Mouse (Mus musculus): ENCODE measurements around the gene Trim46. TPM values are rescaled to one million over a fixed set of nuclear protein-coding genes. Genes with fewer than 3 reads are reported as not detected.
"Not testable (repeated sequence)": the region's sequence is repeated elsewhere in the genome, so short reads cannot be mapped to it uniquely, and the experiment has no call there.

The Trim46 gene
- total RNA-seq, 2 experiments from 2014 or later, result 1.3 TPM; not detected in 1

DNA sequence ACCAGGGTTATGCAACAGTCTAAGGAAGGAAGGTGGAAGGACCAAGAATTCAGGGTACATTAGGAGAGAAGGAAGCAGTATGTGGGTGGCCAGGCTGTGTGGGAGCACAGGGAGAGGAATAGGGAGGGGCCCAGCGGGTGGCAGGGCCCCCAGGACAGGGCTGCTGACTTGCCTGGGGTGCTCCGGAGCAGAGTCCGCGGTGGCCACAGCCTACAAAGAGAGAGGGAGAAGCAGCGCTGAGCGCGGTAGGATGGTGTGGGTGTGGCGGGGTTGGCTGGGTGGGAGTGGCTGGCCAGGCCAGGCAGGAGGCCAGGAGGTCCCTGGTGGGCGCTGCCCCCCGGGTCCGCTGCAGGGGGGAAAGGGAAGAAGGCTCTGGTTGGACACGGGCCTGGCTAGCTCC lies 7.6 kb downstream of the Trim46 start:
- ATAC-seq (replicated peaks; ENCODE audit: low FRiP score, poor library complexity, severe bottlenecking), result no peak

DNA sequence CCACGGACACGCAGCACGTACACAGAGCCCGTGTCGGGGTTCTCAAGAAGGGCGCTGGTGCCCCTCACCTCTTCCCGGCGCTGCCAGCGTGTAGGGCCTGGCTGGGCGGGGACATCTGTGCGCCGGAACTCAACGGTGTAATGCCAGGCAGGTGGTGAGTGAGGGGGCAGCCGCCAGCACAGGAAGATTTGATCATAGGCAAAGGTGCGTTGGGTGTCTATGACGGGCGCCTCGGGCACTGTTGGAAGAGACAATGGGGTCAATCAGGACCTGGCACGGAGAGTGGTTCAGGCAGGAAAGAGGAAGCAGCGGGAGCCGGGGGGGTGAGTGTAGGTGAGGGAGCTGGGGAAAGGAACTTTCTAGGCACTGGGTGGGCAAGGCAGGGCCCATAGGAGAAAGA lies 8.4 kb downstream of the Trim46 start:
- no peak for ATAC-seq (replicated peaks; ENCODE audit: low FRiP score, poor library complexity, severe bottlenecking)

DNA sequence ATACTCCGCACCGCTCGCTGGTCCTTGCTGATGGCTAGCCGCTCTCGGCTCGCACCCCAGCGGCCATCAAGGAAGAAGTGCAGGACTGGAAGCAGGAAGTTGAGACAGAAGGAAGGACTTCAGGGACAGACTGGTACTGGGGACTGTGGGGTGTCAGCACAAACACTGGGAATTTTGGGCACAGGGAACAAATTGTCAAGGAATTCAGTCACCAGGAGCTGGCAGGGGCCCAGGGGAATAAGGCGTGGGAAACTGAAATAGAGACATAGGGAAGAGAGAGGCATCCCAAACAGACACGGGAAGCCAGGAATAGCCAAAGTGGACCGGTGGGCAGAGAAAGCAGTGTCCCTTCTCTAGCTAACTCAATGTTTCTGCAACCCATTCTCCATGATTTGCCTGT lies 9.6 kb downstream of the Trim46 start:
- ATAC-seq (replicated peaks; ENCODE audit: low FRiP score, poor library complexity, severe bottlenecking), result no peak

DNA sequence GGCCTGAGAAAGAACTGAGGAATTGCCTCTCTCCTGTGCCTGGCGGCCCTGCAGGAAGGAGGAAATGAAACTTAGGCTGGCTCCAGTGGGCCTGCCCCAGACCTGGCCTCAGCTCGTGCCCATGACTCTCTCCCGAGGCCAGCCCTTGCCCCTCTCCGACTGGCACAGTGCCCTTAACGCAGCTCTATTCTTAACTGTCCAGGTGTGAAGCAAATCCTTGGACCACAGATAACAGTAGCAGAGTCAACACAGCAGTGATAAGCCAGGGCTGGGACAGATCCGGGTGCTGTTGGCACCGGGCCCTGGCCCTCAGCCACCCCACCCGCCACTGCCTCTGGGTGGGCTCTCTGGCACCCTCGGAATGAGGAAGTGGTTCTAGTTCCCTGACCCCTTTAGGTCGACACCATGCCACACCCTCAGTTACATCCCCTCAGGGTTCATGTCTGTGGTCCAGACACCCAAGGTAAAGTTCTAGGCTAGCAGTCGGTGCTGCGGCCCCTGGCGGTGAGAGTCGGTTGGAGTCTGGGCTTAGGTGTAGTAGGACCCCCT lies 12.5 kb downstream of the Trim46 start:
- no peak for ATAC-seq (replicated peaks; ENCODE audit: low FRiP score, poor library complexity, severe bottlenecking)

DNA sequence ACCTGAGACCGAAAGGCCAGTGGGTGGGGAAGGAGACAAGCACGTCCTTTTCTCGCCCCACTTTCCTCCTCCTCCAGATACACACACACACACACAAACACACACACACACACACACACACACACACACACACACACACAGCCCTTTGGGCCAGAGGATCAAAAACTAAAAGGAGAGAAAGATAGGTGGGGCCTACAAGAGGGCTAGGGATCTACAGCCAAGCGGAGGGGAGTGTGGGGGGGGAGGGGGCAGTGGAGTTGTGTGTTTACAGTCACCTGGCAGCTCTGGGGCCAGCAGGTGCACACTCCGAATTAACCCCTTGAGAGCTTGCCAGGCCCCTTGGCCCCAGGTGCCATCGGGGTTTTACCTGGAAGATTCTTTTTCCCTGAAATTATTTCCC lies 13.5 kb downstream of the Trim46 start:
- ATAC-seq (replicated peaks; ENCODE audit: low FRiP score, poor library complexity, severe bottlenecking), result no peak

DNA sequence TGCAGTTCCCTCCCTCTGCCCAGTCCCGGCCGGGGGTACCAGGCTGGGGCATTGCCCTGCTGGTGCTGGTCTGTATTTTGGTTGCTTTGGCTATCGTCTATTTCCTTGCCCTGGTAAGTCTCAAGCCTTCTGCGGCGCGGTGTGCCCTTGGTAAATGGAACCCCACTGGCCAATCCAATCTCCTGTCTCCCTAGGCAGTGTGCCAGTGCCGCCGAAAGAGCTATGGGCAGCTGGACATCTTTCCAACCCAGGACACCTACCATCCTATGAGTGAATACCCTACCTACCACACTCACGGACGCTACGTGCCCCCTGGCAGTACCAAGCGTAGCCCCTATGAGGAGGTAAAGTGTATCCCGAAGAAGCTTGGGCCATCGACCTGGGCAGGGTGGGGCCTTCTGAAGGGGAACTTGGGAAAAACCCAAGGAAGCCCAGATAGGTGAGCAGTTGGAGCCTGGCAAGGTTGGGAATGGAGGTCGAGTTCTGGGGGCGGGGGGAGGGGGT lies 14.3 kb downstream of the Trim46 start:
- ATAC-seq (replicated peaks; ENCODE audit: low FRiP score, poor library complexity, severe bottlenecking), result no peak

DNA sequence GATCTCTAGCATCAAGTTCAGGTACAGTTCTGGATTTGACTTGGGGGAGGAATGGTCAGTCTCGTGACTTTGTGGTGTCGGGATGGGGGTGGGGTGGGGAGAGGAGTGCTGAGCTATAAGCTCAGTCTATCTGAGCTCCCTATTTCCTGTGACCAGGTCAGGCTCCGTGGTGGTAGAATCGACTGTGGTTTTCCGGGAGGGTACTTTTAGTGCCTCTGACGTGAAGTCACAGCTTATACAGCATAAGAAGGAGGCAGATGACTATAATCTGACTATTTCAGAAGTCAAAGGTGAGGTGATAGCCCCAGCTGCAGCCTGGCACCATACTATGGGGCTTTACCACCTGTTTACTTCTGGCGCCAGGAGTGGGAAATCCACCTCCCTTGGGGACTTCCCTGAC lies 14.8 kb downstream of the Trim46 start:
- ATAC-seq (replicated peaks; ENCODE audit: low FRiP score, poor library complexity, severe bottlenecking), result no peak

DNA sequence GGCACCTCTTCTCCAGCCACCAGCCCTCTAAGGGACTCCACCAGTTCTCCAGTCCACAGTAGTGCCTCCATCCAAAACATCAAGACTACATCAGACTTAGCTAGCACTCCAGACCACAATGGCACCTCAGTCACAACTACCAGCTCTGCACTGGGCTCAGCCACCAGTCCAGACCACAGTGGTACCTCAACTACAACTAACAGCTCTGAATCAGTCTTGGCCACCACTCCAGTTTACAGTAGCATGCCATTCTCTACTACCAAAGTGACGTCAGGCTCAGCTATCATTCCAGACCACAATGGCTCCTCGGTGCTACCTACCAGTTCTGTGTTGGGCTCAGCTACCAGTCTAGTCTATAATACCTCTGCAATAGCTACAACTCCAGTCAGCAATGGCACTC lies 15.5 kb downstream of the Trim46 start:
- ATAC-seq (replicated peaks; ENCODE audit: low FRiP score, poor library complexity, severe bottlenecking), result no peak

DNA sequence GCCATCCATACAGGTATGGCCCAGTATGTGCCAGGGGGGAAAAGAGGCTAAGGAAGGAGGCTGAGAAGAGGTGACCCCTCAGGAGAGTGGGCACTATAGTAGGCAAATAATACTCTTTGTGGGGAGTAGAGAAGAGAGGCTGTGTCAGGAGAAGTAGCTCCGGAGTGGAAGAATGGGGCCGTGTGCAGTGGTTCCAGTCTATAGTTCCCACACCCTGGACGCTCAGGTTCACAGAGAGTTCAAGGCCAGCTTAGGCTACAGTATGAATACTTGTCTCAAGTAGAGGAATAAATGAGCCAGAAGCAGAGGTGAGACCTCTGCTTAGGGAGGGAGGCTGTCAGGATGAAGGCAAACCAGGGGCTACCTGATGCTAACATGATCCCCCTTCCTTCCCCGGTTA lies 16.8 kb downstream of the Trim46 start:
- no peak for ATAC-seq (replicated peaks; ENCODE audit: low FRiP score, poor library complexity, severe bottlenecking)

DNA sequence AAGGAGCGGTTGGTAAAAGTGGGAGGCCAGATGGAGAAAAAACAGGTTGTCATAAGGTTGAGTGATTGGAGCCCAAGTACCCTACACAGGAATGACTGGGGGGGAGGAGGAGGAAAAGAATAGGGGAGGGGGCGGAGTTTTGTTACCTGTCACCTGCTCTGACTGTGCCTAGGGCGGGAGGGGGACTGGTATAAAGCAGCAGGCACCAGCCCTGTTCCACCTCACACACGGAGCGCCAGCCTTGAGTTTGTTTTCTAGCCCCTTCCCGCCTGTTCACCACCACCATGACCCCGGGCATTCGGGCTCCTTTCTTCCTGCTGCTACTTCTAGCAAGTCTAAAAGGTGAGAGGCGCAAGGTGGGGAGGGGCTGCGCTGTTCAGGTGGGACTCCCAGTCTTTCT lies 17.3 kb downstream of the Trim46 start, which contains the start of gene Muc1:
Muc1 (plus strand) TSS at position 222 of the 400 bp plus-strand sequence.
- ATAC-seq (replicated peaks; ENCODE audit: low FRiP score, poor library complexity, severe bottlenecking), result no peak

DNA sequence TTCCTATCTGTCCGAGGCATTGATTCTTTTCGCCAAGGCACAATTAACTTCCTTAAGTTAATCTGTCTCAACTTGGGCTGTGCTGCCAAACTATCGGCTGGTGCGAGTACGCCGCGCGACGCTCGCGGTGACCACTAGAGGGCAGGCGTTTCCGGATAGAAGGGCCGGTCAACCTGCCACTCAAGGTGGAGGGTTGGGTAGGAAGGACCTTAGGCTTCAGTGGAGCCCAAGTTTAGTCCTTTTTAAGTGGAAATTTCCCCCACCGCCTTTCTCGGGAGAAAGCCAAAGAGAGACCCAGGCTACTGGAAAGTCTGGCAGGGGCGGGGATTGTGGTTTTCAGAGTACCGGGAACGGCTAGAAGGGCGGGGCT lies 17.9 kb downstream of the Trim46 start:
- ATAC-seq (replicated peaks; ENCODE audit: low FRiP score, poor library complexity, severe bottlenecking), result peak; percentile 76

DNA sequence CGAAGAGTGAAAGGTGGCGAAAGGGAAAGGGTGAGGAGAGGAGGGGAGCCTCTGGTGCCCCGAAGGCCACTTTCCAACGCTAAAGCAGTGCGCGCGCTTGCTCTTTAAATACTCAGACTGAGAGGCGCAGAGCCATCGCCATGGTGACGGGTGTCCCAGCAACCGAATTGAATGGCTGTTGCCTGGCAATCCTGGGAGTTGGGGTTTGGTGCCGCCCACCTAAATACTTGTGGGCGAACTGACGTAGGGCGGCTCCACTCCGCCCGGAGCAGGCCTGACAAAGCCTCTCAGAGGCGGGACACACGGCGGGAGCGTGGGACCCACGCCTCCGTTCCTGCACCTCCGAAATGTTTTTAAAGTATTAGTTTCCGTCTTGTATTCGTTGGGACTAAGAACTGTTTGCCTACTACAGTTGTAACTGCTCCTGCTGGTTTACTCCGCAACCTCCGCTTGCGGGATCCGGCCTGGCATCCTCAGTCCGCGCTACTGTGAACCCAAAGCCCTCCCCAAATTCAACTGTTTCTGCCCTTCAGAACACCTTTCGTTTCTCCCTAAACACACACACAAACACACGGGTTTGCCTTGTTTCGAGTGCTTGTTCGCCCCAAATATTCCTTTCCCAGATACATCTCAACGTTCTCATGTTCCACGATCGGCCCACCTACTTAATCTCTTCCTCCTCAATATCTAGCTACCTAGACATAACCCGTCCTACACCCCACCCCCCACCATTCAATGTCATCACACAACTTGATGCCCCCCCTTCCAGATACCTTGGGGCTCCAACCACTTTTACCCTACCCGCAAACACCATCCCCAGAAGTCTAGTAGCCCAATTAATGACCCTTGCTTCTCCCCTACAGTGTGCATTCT lies 18.6 kb downstream of the Trim46 start:
- ATAC-seq (replicated peaks; ENCODE audit: low FRiP score, poor library complexity, severe bottlenecking), result no peak

DNA sequence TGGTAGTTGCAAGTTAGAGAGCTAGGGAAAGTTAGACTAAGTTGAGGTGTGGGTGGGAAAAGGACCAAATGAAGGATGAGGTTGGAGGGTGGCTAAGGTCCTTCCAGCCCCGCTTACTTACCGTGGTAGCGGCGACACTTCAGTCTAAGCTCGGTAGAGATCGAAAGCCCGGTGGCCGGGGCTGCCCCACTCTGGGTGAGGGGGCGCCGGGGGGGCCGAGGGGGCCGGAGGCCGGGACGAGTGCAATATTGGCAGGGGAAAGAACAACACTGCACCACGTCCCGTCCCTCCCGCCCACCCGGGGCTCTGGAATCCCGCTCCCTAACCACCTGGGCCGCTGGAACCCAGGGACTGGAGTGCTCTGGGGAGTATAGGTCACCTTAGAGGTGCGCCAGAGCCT lies 19.2 kb downstream of the Trim46 start, which contains the start of gene Mtx1:
Mtx1 (minus strand) TSS at position 189 of the 400 bp plus-strand sequence.
- no peak for ATAC-seq (replicated peaks; ENCODE audit: low FRiP score, poor library complexity, severe bottlenecking)

DNA sequence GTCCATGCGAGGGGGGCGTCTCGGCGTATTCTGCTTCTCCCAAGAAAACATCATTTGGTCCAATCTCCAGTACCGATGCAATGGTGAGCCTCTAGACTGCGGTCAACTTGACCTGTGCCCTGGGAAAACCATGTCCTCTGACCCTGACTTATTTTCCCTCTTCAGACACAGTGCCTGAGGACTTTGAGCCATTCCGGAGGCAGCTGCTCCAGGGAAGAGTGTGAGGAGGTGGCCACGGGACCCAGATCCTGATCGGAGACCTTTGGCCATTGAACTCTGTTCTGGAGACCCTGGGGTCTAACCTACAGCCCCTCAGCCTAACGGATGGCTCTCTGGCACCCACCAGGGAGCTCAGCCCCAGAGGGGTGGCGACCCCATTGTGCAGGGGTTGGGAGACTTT lies 19.7 kb downstream of the Trim46 start:
- ATAC-seq (replicated peaks; ENCODE audit: low FRiP score, poor library complexity, severe bottlenecking), result no peak

DNA sequence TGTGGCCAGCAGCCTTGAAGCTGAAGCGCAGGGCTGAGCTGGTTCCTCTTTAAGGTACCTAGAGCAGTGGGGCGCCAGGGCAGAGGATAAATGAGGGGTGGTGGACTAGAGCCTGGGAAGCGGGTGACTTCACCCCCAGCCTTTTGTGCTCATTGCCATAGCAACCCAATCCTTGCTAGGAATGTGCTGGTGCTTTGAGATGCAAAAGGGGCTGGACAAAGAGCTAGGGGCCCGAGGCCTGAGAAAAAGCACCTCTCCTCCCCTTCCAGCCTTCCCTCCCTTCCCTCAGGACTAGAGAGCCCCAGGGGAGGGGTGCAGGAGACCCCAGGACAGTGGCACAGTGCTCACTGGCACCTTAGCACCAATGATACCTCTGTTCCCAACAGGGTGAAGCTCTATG lies 20.2 kb downstream of the Trim46 start:
- ATAC-seq (replicated peaks; ENCODE audit: low FRiP score, poor library complexity, severe bottlenecking), result no peak

DNA sequence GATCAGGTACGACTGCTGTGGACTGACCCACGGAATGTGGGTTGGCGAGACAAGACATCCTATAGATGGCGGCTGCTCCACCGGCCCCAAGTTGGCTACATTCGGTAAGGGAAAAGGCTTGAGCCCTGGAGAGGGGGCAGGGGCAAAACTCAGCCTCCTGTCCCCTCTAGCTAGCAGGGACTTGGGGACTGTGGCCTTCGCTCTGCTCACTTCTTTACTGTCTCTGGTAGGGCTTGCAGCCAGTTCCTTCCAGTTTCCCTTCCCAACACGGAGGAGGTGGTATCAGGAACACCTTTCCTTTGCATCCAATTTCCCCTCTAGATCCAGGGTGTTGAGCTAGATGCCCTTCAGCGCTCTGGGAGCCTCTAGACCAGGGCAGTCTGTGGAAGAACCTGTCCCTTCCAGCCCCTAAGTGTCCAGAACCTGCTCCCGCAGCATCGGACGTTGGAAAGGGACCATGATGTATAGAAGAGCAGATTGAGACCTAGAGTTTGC lies 20.7 kb downstream of the Trim46 start:
- no peak for ATAC-seq (replicated peaks; ENCODE audit: low FRiP score, poor library complexity, severe bottlenecking)

DNA sequence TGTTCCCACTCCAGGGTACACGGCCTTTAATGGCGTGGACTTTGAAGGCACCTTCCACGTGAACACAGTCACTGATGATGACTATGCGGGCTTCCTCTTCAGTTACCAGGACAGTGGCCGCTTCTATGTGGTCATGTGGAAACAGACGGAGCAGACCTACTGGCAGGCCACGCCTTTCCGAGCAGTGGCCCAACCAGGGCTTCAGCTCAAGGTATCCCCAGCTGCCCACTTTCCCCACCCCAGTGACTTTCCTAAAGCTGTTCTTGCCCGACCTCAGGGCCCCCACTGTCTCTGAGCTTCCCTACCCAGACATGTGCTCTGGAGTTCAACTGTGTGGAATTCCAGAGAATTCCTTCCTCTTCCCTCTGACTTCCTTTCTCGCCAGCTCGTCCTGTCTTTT lies 21.3 kb downstream of the Trim46 start:
- no peak for ATAC-seq (replicated peaks; ENCODE audit: low FRiP score, poor library complexity, severe bottlenecking)

DNA sequence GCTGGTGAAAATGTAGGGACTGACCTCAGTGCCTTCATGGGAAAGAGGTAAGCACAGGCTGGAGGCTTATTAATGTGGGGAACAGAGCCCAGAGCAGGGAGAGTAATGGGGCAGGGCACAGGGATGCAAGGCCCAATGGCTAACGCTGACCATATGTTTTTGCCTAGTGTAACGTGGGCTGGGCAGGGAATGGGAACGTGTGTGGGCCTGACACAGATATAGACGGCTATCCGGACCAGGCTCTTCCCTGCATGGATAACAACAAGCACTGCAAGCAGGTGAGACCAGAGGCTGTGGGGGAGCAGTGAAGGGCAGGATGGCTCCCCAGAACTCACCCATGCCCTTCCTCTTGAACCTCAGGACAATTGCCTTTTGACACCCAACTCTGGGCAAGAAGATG lies 24.9 kb downstream of the Trim46 start:
- no peak for ATAC-seq (replicated peaks; ENCODE audit: low FRiP score, poor library complexity, severe bottlenecking)

DNA sequence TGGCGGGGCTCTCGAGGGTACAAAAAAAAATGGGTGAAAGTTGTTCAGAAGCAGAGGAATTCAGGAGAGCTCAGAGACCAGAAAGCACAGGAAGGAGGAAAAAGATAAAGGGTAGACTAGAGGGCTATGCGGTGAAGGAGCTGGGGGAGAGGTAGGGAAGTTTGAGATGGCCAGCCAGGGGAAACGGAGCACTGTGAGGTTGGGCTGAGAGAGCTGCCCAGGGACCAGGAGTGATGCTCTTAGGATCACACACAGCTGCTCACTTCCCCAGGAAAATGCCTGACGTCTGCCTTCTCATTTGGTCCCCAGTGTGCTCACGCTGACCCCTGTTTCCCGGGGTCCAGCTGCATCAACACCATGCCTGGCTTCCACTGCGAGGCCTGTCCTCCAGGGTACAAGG lies 26.6 kb downstream of the Trim46 start:
- no peak for ATAC-seq (replicated peaks; ENCODE audit: low FRiP score, poor library complexity, severe bottlenecking)

DNA sequence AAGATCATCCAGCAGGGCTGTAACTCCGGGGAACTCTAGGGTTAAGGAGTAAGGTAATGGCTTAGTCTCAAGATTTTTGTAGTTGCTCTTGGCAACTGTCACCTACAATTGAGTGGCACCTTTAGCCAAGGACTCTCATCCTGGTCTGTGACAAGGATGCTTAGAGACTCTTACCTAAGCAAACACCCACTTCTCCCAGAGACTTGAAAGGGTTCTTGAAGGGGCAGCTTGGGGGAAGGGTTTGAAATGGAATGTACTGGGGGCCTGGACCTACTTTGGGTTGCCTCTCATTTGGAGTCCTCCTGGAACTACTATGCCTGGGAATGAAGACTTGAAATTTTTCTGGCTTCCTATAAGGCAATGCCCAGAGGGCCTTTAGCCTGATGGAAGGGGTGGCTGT lies 27.8 kb downstream of the Trim46 start:
- ATAC-seq (replicated peaks; ENCODE audit: low FRiP score, poor library complexity, severe bottlenecking), result no peak

DNA sequence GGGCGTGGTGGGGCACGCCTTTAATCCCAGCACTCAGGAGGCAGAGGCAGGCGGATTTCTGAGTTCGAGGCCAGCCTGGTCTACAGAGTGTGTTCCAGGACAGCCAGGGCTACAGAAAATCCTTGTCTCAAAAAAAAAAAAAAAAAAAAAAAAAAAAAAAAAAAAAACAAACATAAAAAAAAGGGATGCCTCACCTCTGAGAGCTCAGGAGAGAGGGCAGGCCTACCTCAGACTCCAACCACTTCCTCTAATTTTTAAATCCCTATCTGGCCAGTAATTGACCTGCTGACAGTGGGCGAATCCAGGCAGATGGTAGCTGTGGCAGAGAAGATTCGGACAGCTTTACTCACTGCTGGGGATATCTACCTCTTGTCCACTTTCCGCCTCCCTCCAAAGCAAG lies 29.7 kb downstream of the Trim46 start:
- ATAC-seq (replicated peaks; ENCODE audit: low FRiP score, poor library complexity, severe bottlenecking), result not testable (repeated sequence)

Data from erythroid progenitor cell, adult 5-6 weeks (primary cell).